Mouse (Mus musculus) skeletal muscle tissue, adult 2 months (tissue): ENCODE results near the gene Degs1.
"Not testable (repeated sequence)": the region's sequence is repeated elsewhere in the genome, so short reads cannot be mapped to it uniquely, and the experiment has no call there.

Experiments used
- DNase-seq: peaks from one replicate; pipeline ENCODE4 v3.0.0-alpha.2; 2012; ENCODE audit warnings: low read depth, low spot score

Gene Degs1

GRCm38 (mm10) chr1:182282091-182283075 lies at the start of gene Degs1:
Gene Degs1, minus strand, starts transcription at chr1:182282804.
- DNase-seq, result peak; percentile 87

- no peak for DNase-seq
Observed at GRCm38 (mm10) chr1:182325919-182326318, 43.3 kb upstream of the Degs1 start.

- DNase-seq, result no peak
Observed at GRCm38 (mm10) chr1:182324552-182324951, 41.9 kb upstream of the Degs1 start.

GRCm38 (mm10) chr1:182323139-182323538 lies 40.5 kb upstream of the Degs1 start:
- DNase-seq, result no peak

- no peak for DNase-seq
Observed at GRCm38 (mm10) chr1:182314201-182314600, 31.6 kb upstream of the Degs1 start.

- no peak for DNase-seq
Observed at GRCm38 (mm10) chr1:182313181-182313580, 30.6 kb upstream of the Degs1 start.

- DNase-seq, result no peak
Observed at GRCm38 (mm10) chr1:182311376-182311775, 28.8 kb upstream of the Degs1 start.

- DNase-seq, result no peak
Observed at GRCm38 (mm10) chr1:182310316-182310715, 27.7 kb upstream of the Degs1 start.

- no peak for DNase-seq
Observed at GRCm38 (mm10) chr1:182309403-182309802, 26.8 kb upstream of the Degs1 start.

- DNase-seq, result no peak
Observed at GRCm38 (mm10) chr1:182302916-182303315, 20.3 kb upstream of the Degs1 start.

GRCm38 (mm10) chr1:182302176-182302870 lies 19.7 kb upstream of the Degs1 start:
- no peak for DNase-seq

- DNase-seq, result no peak
Observed at GRCm38 (mm10) chr1:182297821-182298220, 15.2 kb upstream of the Degs1 start.

- DNase-seq, result no peak
Observed at GRCm38 (mm10) chr1:182297246-182297645, 14.6 kb upstream of the Degs1 start.

- no peak for DNase-seq
Observed at GRCm38 (mm10) chr1:182296816-182297215, 14.2 kb upstream of the Degs1 start.

GRCm38 (mm10) chr1:182296141-182296540 lies 13.5 kb upstream of the Degs1 start:
- no peak for DNase-seq

- DNase-seq, result no peak
Observed at GRCm38 (mm10) chr1:182292291-182292690, 9.7 kb upstream of the Degs1 start.

- not testable (repeated sequence) for DNase-seq
Observed at GRCm38 (mm10) chr1:182290741-182291140, 8.1 kb upstream of the Degs1 start.

GRCm38 (mm10) chr1:182289781-182290180 lies 7.2 kb upstream of the Degs1 start:
- DNase-seq, result peak; percentile 27

GRCm38 (mm10) chr1:182288601-182289000 lies 6.0 kb upstream of the Degs1 start:
- no peak for DNase-seq

GRCm38 (mm10) chr1:182287781-182288180 lies 5.2 kb upstream of the Degs1 start:
- DNase-seq, result peak; percentile 31

GRCm38 (mm10) chr1:182284795-182285194 lies 2.2 kb upstream of the Degs1 start:
- no peak for DNase-seq

- DNase-seq, result no peak
Observed at GRCm38 (mm10) chr1:182283231-182283630, 627 bp upstream of the Degs1 start.
